Mouse (Mus musculus): ENCODE data around the gene Cdhr1. TPM values are rescaled to one million over a fixed set of nuclear protein-coding genes. Genes with fewer than 3 reads are reported as not detected.
"Not testable (repeated sequence)": the region's sequence is repeated elsewhere in the genome, so short reads cannot be mapped to it uniquely, and the experiment has no call there.

Gene Cdhr1
- polyA plus RNA-seq (2016; fragmentation: Nextera tagmentation; extraction: Ambion mirVana), result not detected in 2 replicates

GRCm38 (mm10) chr14:37097956-37098530 is at the start of gene Cdhr1:
Gene Cdhr1, minus strand, starts transcription at chr14:37098347.
- Histone ChIP-seq H3K4me1 (no peaks in the 10 kb centered on the region), H3K4me3 (no peak within 1 kb of the TSS; the same call in 1 of the 2 replicates), H3K9me3 (replicated peaks) (no peaks in the 10 kb centered on the region), H3K36me3 (no peaks in the 10 kb centered on the region), H3K4me2 (peak within 1 kb of the TSS; percentile 43), H3K27me3 (replicated peaks) (peaks cover 54% of the 10 kb centered on the region), H3K27ac (no peak within 1 kb of the TSS), H3K9ac (no peak within 1 kb of the TSS)
- no peak for ATAC-seq
- WGBS (ENCODE audit: insufficient replicate concordance), result 2% methylated on average over 26 of the region's 30 CpGs

GRCm38 (mm10) chr14:37139051-37139710 is 41.0 kb upstream of the Cdhr1 start:
- Histone ChIP-seq H3K36me3 (no peaks in the 10 kb centered on the region), H3K27ac (no peak overlapping the region), H3K4me3 (no peak overlapping the region), H3K27me3 (replicated peaks) (no peaks in the 10 kb centered on the region), H3K4me2 (no peak overlapping the region), H3K4me1 (no peaks in the 10 kb centered on the region), H3K9me3 (replicated peaks) (no peaks in the 10 kb centered on the region), H3K9ac (no peak overlapping the region)
- WGBS (ENCODE audit: insufficient replicate concordance), result 73% methylated on average over 8 of the region's 8 CpGs
- ATAC-seq, result no peak

GRCm38 (mm10) chr14:37137596-37137995 is 39.4 kb upstream of the Cdhr1 start:
- not testable (repeated sequence) for H3K9me3 ChIP-seq (replicated peaks); ATAC-seq; H3K36me3 ChIP-seq; H3K4me1 ChIP-seq; H3K4me2 ChIP-seq; H3K27me3 ChIP-seq (replicated peaks); H3K27ac ChIP-seq; H3K9ac ChIP-seq; H3K4me3 ChIP-seq
- WGBS (ENCODE audit: insufficient replicate concordance), result 78% methylated on average over 3 of the region's 3 CpGs

GRCm38 (mm10) chr14:37136110-37136509 is 38.0 kb upstream of the Cdhr1 start:
- H3K9me3 ChIP-seq (replicated peaks), result no peaks in the 10 kb centered on the region
- H3K27me3 ChIP-seq (replicated peaks), result no peaks in the 10 kb centered on the region
- H3K9ac ChIP-seq, result no peak overlapping the region
- H3K36me3 ChIP-seq, result peaks cover 24% of the 10 kb centered on the region
- H3K4me2 ChIP-seq, result peak overlapping the region; percentile 69
- peaks cover 9% of the 10 kb centered on the region for H3K4me1 ChIP-seq
- WGBS (ENCODE audit: insufficient replicate concordance), result 71% methylated on average over 4 of the region's 4 CpGs
- no peak overlapping the region for H3K27ac ChIP-seq
- no peak overlapping the region for H3K4me3 ChIP-seq
- ATAC-seq, result no peak

GRCm38 (mm10) chr14:37135671-37136070 is 37.5 kb upstream of the Cdhr1 start:
- Histone ChIP-seq H3K36me3 (peaks cover 28% of the 10 kb centered on the region), H3K27me3 (replicated peaks) (no peaks in the 10 kb centered on the region), H3K4me3 (peak overlapping the region; percentile 88), H3K9ac (peak overlapping the region; percentile 74), H3K4me2 (peak overlapping the region; percentile 69), H3K4me1 (peaks cover 9% of the 10 kb centered on the region), H3K9me3 (replicated peaks) (no peaks in the 10 kb centered on the region), H3K27ac (peak overlapping the region; percentile 85)
- ATAC-seq, result no peak
- WGBS (ENCODE audit: insufficient replicate concordance), result 3% methylated on average over 10 of the region's 10 CpGs

GRCm38 (mm10) chr14:37135127-37135593 is 37.0 kb upstream of the Cdhr1 start, which contains the start of gene Ghitm:
Gene Ghitm, minus strand, starts transcription at chr14:37135272.
- ATAC-seq, result peak; percentile 98
- Histone ChIP-seq H3K4me1 (peaks cover 9% of the 10 kb centered on the region), H3K4me3 (peak within 1 kb of the TSS; percentile 88), H3K36me3 (peaks cover 33% of the 10 kb centered on the region), H3K9me3 (replicated peaks) (no peaks in the 10 kb centered on the region), H3K27ac (peak within 1 kb of the TSS; percentile 91), H3K4me2 (peak within 1 kb of the TSS; percentile 69), H3K27me3 (replicated peaks) (no peaks in the 10 kb centered on the region), H3K9ac (peak within 1 kb of the TSS; percentile 89)
- under 1% methylated on average over 38 of the region's 38 CpGs for WGBS (ENCODE audit: insufficient replicate concordance)

- peak overlapping the region; percentile 91 for H3K27ac ChIP-seq
- H3K4me1 ChIP-seq, result peaks cover 9% of the 10 kb centered on the region
- under 1% methylated on average over 40 of the region's 40 CpGs for WGBS (ENCODE audit: insufficient replicate concordance)
- no peaks in the 10 kb centered on the region for H3K9me3 ChIP-seq (replicated peaks)
- peak overlapping the region; percentile 69 for H3K4me2 ChIP-seq
- no peaks in the 10 kb centered on the region for H3K27me3 ChIP-seq (replicated peaks)
- H3K36me3 ChIP-seq, result peaks cover 40% of the 10 kb centered on the region
- peak; percentile 84 for ATAC-seq
- peak overlapping the region; percentile 88 for H3K4me3 ChIP-seq
- peak overlapping the region; percentile 89 for H3K9ac ChIP-seq
These were observed 36.4 kb upstream of the Cdhr1 start for GRCm38 (mm10) chr14:37134304-37135126.

GRCm38 (mm10) chr14:37127652-37128051 is 29.5 kb upstream of the Cdhr1 start:
- H3K4me2 ChIP-seq, result no peak overlapping the region
- no peak overlapping the region for H3K4me3 ChIP-seq
- no peaks in the 10 kb centered on the region for H3K9me3 ChIP-seq (replicated peaks)
- 56% methylated on average over 4 of the region's 4 CpGs for WGBS (ENCODE audit: insufficient replicate concordance)
- no peaks in the 10 kb centered on the region for H3K27me3 ChIP-seq (replicated peaks)
- H3K27ac ChIP-seq, result no peak overlapping the region
- H3K4me1 ChIP-seq, result no peaks in the 10 kb centered on the region
- ATAC-seq, result no peak
- H3K36me3 ChIP-seq, result peaks cover 96% of the 10 kb centered on the region
- H3K9ac ChIP-seq, result no peak overlapping the region

GRCm38 (mm10) chr14:37119233-37119632 is 21.1 kb upstream of the Cdhr1 start:
- peaks cover 57% of the 10 kb centered on the region for H3K36me3 ChIP-seq
- H3K9me3 ChIP-seq (replicated peaks), result no peaks in the 10 kb centered on the region
- no peak overlapping the region for H3K27ac ChIP-seq
- H3K9ac ChIP-seq, result no peak overlapping the region
- H3K4me1 ChIP-seq, result no peaks in the 10 kb centered on the region
- no peak for ATAC-seq
- no peak overlapping the region for H3K4me2 ChIP-seq
- H3K4me3 ChIP-seq, result no peak overlapping the region
- H3K27me3 ChIP-seq (replicated peaks), result no peaks in the 10 kb centered on the region
- 91% methylated on average over 4 of the region's 4 CpGs for WGBS (ENCODE audit: insufficient replicate concordance)

- ATAC-seq, result no peak
- H3K27ac ChIP-seq, result no peak within 1 kb of the TSS
- H3K4me3 ChIP-seq, result no peak within 1 kb of the TSS
- H3K9ac ChIP-seq, result no peak within 1 kb of the TSS
- H3K4me1 ChIP-seq, result no peaks in the 10 kb centered on the region
- H3K36me3 ChIP-seq, result peaks cover 5% of the 10 kb centered on the region
- WGBS (ENCODE audit: insufficient replicate concordance), result 43% methylated on average over 3 of the region's 3 CpGs
- no peak within 1 kb of the TSS for H3K4me2 ChIP-seq
- H3K27me3 ChIP-seq (replicated peaks), result no peaks in the 10 kb centered on the region
- H3K9me3 ChIP-seq (replicated peaks), result no peaks in the 10 kb centered on the region
These were observed 15.8 kb upstream of the Cdhr1 start, which contains the start of gene 2610528A11Rik for GRCm38 (mm10) chr14:37113922-37114321. Gene 2610528A11Rik, minus strand, starts transcription at chr14:37114022.

GRCm38 (mm10) chr14:37112931-37113330 is 14.8 kb upstream of the Cdhr1 start:
- Histone ChIP-seq H3K36me3 (no peaks in the 10 kb centered on the region), H3K27me3 (replicated peaks) (no peaks in the 10 kb centered on the region), H3K9me3 (replicated peaks) (no peaks in the 10 kb centered on the region), H3K9ac (no peak overlapping the region), H3K27ac (no peak overlapping the region), H3K4me1 (no peaks in the 10 kb centered on the region), H3K4me3 (no peak overlapping the region), H3K4me2 (no peak overlapping the region)
- 81% methylated on average over 7 of the region's 7 CpGs for WGBS (ENCODE audit: insufficient replicate concordance)
- no peak for ATAC-seq

GRCm38 (mm10) chr14:37111371-37111770 is 13.2 kb upstream of the Cdhr1 start:
- ATAC-seq, result no peak
- H3K9me3 ChIP-seq (replicated peaks), result no peaks in the 10 kb centered on the region
- no peak overlapping the region for H3K9ac ChIP-seq
- H3K4me2 ChIP-seq, result no peak overlapping the region
- H3K4me3 ChIP-seq, result no peak overlapping the region
- H3K36me3 ChIP-seq, result no peaks in the 10 kb centered on the region
- no peak overlapping the region for H3K27ac ChIP-seq
- no peaks in the 10 kb centered on the region for H3K4me1 ChIP-seq
- H3K27me3 ChIP-seq (replicated peaks), result no peaks in the 10 kb centered on the region
